Mouse (Mus musculus) liver, embryonic 15.5 days (tissue): ENCODE measurements at regions not wholly inside any gene's neighbourhood (a gene's known extent, or its start where the extent isn't known, plus 50 kb on each side); places are given as distances from the start of the nearest gene placed in this dataset.
"Not testable (repeated sequence)": the region's sequence is repeated elsewhere in the genome, so short reads cannot be mapped to it uniquely, and the experiment has no call there.

Experiments used
- ATAC-seq: fragments of 200-750 bp; cut with Nextera tagmentation; 2 replicates; pipeline ENCODE4 v1.8.0; 2017; ENCODE audit warnings: moderate number of reproducible peaks, mild to moderate bottlenecking, moderate library complexity; ENCODE audit not compliant: insufficient read depth
- H3K27ac ChIP-seq: fragments of 300-500 bp; sonication (generic); replicated peaks from 2 replicates; pipeline ENCODE4 v1.5.1; 2015; ENCODE audit warnings: mild to moderate bottlenecking, inconsistent platforms
- H3K27me3 ChIP-seq: fragments of 300-500 bp; sonication (generic); 2 replicates; pipeline ENCODE4 v1.6.1; 2015; ENCODE audit warnings: mild to moderate bottlenecking, inconsistent platforms
- H3K36me3 ChIP-seq: fragments of 300-500 bp; sonication (generic); replicated peaks from 2 replicates; pipeline ENCODE4 v1.6.1; 2015; ENCODE audit warnings: moderate library complexity, mild to moderate bottlenecking, inconsistent platforms
- H3K4me1 ChIP-seq: fragments of 300-500 bp; sonication (generic); replicated peaks from 2 replicates; pipeline ENCODE4 v1.6.1; 2015; ENCODE audit warnings: inconsistent platforms
- H3K4me2 ChIP-seq: fragments of 300-500 bp; sonication (generic); 2 replicates; pipeline ENCODE4 v1.6.1; 2015; ENCODE audit warnings: moderate library complexity, mild to moderate bottlenecking, inconsistent platforms
- H3K4me3 ChIP-seq: fragments of 300-500 bp; sonication (generic); replicated peaks from 2 replicates; pipeline ENCODE4 v1.5.1; 2015; ENCODE audit warnings: mild to moderate bottlenecking, inconsistent platforms
- H3K9ac ChIP-seq: fragments of 300-500 bp; sonication (generic); 2 replicates; pipeline ENCODE4 v1.6.1; 2015; ENCODE audit warnings: moderate library complexity, mild to moderate bottlenecking, inconsistent platforms
- H3K9me3 ChIP-seq: fragments of 300-500 bp; sonication (generic); replicated peaks from 2 replicates; pipeline ENCODE4 v1.6.1; 2016; ENCODE audit warnings: inconsistent platforms
- WGBS: fragments of 180-500 bp; shearing (Covaris S2); methylation state at CpG from one replicate; pipeline ENCODE4 v1.1.7; 2015; ENCODE audit warnings: mixed read lengths; ENCODE audit not compliant: insufficient replicate concordance; 5-methylcytosine and 5-hydroxymethylcytosine counted together

DNA sequence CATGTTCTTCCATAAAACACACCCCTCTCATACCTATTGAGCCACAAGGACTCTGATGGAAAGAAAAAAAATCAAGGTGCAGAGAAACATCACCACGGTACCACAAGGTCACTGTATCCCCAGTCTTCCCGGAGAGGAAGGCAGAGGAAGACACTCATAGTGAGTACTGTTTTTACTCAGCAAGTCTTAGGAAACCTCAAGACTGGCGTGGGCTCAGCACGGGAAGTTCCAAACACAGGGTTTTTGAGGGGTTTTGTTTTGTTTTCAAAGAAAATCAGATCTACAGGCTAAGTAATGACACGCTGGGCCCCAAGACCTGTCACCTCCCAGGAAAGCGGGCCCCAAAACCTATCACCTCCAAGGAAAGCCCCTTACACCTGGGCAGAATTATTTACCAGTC, 259.6 kb upstream of the Jarid2 start:
- no peaks in the 10 kb centered on the region for H3K9me3 ChIP-seq
- H3K4me1 ChIP-seq, result no peaks in the 10 kb centered on the region
- H3K36me3 ChIP-seq, result no peaks in the 10 kb centered on the region
- no peak overlapping the region for H3K4me2 ChIP-seq
- no peaks in the 10 kb centered on the region for H3K27me3 ChIP-seq
- no peak for ATAC-seq
- H3K4me3 ChIP-seq, result no peak overlapping the region
- 55% methylated on average over 6 of the region's 6 CpGs for WGBS
- H3K9ac ChIP-seq, result no peak overlapping the region
- H3K27ac ChIP-seq, result no peak overlapping the region

DNA sequence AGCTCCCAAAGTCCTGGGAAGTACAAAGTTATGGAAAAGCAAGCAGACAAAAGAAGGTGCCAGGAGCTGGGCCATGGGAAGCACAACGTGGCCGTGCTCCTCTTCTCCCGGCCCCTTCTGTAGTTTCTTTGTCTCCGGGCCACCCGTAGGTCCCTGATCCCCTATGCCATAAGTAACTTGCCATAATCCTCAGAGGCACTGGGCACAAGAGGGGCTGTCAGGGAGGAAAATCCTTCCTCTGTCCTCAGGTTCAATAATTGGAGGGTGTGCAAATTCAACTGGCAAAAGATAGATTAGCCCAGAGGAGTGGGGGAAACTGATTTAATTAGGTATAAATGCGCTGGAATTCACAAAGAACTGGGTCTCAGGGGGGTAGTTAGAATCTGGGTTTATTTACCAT, 256.1 kb upstream of the Jarid2 start:
- H3K36me3 ChIP-seq, result no peaks in the 10 kb centered on the region
- no peaks in the 10 kb centered on the region for H3K27me3 ChIP-seq
- H3K4me3 ChIP-seq, result no peak overlapping the region
- WGBS, result 55% methylated on average over 6 of the region's 6 CpGs
- H3K4me2 ChIP-seq, result no peak overlapping the region
- H3K9ac ChIP-seq, result no peak overlapping the region
- no peak for ATAC-seq
- H3K9me3 ChIP-seq, result no peaks in the 10 kb centered on the region
- no peak overlapping the region for H3K27ac ChIP-seq
- H3K4me1 ChIP-seq, result no peaks in the 10 kb centered on the region

DNA sequence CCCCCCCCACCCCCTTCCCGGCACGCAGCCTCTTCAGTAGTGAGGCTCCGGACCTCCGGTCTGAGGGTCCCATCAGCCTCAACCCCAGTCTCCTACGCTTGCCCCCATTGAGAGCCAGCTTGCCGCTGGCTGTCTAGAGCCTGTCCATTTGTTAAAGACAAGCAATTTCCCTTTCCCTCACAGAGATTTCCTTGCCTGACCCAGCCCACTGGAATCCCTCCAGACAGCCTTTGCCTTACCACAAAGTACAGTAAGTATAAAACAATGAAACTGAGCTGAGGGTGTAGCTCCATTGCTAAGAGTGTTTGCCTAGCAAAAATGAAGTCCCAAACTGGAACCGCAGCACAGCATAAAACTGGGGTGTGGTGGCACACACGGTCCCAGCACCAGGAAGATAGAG, 252.4 kb upstream of the Jarid2 start:
- H3K4me2 ChIP-seq, result no peak overlapping the region
- no peak for ATAC-seq

DNA sequence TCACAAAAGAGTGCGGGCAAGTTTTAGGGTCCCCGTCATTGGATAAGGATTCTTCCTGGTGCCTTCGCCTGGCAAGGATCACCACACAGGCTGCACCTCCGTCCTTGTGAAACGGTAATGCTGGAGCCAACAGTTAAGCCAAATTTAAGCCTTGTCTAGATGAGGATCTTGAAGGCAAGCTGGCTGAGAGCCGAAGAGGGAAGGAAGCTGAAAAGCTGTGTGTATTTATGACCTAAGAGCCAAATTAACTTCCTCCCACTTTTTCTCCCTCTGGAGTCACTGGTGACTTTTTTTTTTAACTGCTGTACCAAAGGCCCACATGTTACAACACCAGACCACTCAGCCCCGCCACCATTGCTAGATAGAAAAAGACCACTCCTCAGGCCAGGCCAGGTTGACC, 249.1 kb upstream of the Jarid2 start:
- H3K36me3 ChIP-seq, result no peaks in the 10 kb centered on the region
- no peak for ATAC-seq
- no peak overlapping the region for H3K4me2 ChIP-seq
- no peak overlapping the region for H3K4me3 ChIP-seq
- H3K9me3 ChIP-seq, result no peaks in the 10 kb centered on the region
- H3K27me3 ChIP-seq, result no peaks in the 10 kb centered on the region
- H3K27ac ChIP-seq, result 0 out of 2 replicates have a peak overlapping the region, but pooled peaks have one; percentile 33
- 25% methylated on average over 7 of the region's 7 CpGs for WGBS
- H3K4me1 ChIP-seq, result 0 out of 2 replicates have a peak, but pooled peaks cover 3% of the 10 kb centered on the region
- H3K9ac ChIP-seq, result no peak overlapping the region

More for the DNA sequence above, 252.4 kb upstream of the Jarid2 start:
- Histone ChIP-seq H3K36me3 (no peaks in the 10 kb centered on the region), H3K9ac (no peak overlapping the region), H3K9me3 (no peaks in the 10 kb centered on the region), H3K27me3 (no peaks in the 10 kb centered on the region), H3K4me1 (no peaks in the 10 kb centered on the region), H3K27ac (no peak overlapping the region), H3K4me3 (no peak overlapping the region)
- 47% methylated on average over 8 of the region's 8 CpGs for WGBS

DNA sequence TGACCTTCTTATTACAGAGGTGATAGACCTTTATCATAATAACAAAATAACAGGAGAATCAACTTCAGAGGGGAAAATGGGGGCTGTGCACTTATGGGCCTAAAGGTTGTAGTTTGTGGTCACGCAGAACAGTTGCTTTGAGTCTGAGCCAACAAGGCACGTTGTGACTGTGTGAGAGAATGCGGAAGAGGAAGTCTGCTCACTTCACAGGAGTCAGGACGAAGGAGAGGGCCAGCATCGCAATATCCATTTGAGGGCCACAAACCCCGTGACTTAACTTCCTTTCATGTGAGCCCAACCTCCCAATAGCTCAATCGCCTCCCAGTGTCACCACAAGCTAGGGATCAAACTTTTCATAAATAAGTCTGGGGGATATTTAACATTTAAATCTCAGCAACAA, 246.6 kb upstream of the Jarid2 start:
- Histone ChIP-seq H3K4me1 (0 out of 2 replicates have a peak, but pooled peaks cover 3% of the 10 kb centered on the region), H3K4me3 (no peak overlapping the region), H3K9me3 (no peaks in the 10 kb centered on the region), H3K4me2 (no peak overlapping the region), H3K9ac (no peak overlapping the region), H3K27ac (no peak overlapping the region), H3K27me3 (no peaks in the 10 kb centered on the region), H3K36me3 (no peaks in the 10 kb centered on the region)
- WGBS, result 9% methylated on average over 7 of the region's 7 CpGs
- ATAC-seq, result no peak

DNA sequence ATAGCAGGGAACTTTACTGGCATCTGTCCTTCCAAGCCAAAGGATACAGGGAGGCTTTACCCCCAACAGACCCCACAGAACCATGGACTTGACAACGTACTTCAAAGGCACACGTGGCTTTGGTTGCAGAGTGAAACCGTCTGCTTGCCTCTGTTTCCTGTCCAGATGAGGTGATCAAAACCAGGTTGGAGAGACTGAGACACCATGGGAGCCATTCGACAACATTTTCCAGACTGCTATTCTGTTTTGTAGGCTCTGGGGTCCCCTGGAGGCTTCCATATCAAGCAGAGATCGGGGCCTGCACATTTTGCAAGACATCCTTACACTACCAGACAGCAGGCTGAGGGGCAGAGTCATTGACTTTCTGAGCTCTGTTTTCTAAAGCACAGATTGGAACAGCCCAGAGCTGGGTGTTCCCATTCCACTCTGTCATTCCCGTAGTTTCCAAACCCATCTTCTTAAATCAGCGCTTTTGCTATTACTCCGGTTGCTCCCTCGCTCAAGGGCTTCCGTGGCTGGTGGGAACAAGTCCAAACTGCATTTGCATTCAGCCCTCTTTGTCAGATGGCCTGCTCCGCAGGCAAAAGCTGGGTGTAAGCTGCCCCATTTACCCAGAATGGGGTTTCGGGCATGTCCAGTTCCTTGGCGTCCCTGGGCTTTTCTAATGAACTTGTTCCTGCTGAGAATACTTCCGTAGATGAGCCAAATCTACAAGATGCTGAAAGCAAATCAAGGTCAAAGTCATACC, 244.5 kb upstream of the Jarid2 start:
- Histone ChIP-seq H3K27me3 (no peaks in the 10 kb centered on the region), H3K4me1 (0 out of 2 replicates have a peak, but pooled peaks cover 3% of the 10 kb centered on the region), H3K9ac (no peak overlapping the region), H3K9me3 (no peaks in the 10 kb centered on the region), H3K36me3 (no peaks in the 10 kb centered on the region), H3K27ac (no peak overlapping the region), H3K4me3 (no peak overlapping the region), H3K4me2 (no peak overlapping the region)
- 51% methylated on average over 14 of the region's 14 CpGs for WGBS
- ATAC-seq, result no peak

DNA sequence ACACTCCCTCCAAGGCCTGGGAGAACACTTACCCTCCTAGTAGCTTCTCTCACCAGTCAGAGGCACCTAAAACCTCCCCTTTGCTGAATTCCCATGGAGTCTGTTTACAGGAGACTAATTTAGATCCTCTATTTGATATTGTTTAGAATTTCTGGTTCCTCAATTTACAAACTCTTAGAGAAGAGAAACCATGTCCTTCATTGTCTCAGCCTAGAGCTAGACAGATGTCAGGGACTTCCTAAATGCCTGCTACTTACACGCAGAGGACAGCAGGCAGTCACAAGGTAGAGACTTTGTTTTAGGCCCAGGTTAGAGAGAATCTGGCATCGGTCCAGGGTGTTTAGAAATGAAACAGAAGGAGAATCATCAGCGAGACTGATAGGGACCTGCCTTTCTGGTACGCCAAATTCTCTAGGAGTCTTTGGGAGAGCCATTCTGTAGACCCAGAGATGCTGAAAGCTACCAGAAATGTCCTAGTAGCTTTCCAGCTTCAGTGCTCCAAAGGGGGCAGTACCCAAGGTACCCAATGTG, 238.3 kb upstream of the Jarid2 start:
- Histone ChIP-seq H3K4me3 (no peak overlapping the region), H3K9me3 (no peaks in the 10 kb centered on the region), H3K27ac (no peak overlapping the region), H3K27me3 (no peaks in the 10 kb centered on the region), H3K36me3 (no peaks in the 10 kb centered on the region), H3K9ac (no peak overlapping the region), H3K4me1 (no peaks in the 10 kb centered on the region), H3K4me2 (no peak overlapping the region)
- ATAC-seq, result no peak
- 47% methylated on average over 4 of the region's 4 CpGs for WGBS

DNA sequence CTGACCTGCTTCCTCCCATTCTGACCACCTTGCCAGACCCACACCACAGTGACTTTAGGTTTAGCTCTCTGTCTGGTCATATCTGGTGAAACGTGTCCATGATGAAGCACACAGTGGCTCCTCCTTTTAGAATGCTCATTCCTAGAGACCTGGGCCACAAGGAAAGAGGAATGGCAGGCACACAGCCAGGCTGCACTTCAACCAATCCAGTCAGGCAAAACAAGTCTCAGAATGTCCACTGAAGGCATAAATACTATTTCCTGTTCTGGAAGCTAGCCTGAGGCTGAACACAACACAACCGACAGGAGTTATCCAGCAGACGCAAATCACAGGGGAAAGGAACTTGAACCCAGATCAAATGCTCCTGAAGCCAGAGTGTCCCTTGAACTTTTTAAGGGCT, 235.4 kb upstream of the Jarid2 start:
- Histone ChIP-seq H3K4me1 (no peaks in the 10 kb centered on the region), H3K4me2 (no peak overlapping the region), H3K9me3 (no peaks in the 10 kb centered on the region), H3K36me3 (no peaks in the 10 kb centered on the region), H3K4me3 (no peak overlapping the region), H3K27me3 (no peaks in the 10 kb centered on the region), H3K9ac (no peak overlapping the region), H3K27ac (no peak overlapping the region)
- ATAC-seq, result no peak
- WGBS, result 49% methylated on average over 3 of the region's 3 CpGs

DNA sequence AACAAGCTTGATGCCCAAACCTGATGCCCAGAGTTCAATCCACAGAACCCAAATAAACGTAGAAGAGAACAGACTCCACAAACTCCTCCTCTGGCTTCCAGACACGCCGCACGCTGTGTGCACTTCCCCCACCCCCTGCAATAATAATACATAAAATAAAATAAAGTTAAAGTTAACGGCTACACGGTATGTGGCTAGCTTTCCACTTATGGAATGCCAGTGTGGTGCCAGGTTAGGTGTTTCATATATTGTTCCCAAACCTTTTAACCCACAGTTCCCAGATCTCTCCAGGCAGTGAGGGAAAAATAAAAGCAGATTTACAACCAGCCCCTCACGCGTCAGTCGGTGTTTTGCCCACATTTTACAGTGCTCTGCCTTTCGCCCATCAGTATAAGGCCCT, 233.8 kb upstream of the Jarid2 start:
- 76% methylated on average over 10 of the region's 10 CpGs for WGBS
- Histone ChIP-seq H3K4me3 (no peak overlapping the region), H3K4me2 (no peak overlapping the region), H3K9ac (no peak overlapping the region), H3K27me3 (no peaks in the 10 kb centered on the region), H3K4me1 (no peaks in the 10 kb centered on the region), H3K36me3 (no peaks in the 10 kb centered on the region), H3K27ac (no peak overlapping the region), H3K9me3 (no peaks in the 10 kb centered on the region)
- ATAC-seq, result no peak

DNA sequence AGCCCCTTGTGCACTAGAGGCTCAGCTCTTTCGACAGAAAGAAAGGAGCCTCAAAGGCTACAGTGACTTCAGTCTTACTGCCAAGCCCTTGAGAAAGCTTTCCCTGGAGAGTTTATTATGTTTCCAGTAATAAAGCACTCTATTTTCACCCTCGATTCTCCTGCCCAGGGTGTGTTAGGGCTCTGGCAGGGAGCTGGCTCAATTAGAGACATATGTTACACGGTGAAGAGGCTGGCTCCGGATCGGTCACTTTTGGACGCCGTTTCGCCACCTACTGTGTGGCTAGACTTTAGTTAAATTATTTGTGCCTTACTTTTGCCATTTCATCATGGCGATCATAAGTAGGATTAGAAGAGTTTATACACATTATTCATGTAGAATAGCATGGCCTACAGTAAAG, 232.7 kb upstream of the Jarid2 start:
- no peak overlapping the region for H3K4me3 ChIP-seq
- H3K36me3 ChIP-seq, result no peaks in the 10 kb centered on the region
- no peak overlapping the region for H3K4me2 ChIP-seq
- no peak overlapping the region for H3K9ac ChIP-seq
- WGBS, result 75% methylated on average over 9 of the region's 9 CpGs
- ATAC-seq, result no peak
- peaks cover 2% of the 10 kb centered on the region for H3K4me1 ChIP-seq
- no peak overlapping the region for H3K27ac ChIP-seq
- no peaks in the 10 kb centered on the region for H3K27me3 ChIP-seq
- no peaks in the 10 kb centered on the region for H3K9me3 ChIP-seq

DNA sequence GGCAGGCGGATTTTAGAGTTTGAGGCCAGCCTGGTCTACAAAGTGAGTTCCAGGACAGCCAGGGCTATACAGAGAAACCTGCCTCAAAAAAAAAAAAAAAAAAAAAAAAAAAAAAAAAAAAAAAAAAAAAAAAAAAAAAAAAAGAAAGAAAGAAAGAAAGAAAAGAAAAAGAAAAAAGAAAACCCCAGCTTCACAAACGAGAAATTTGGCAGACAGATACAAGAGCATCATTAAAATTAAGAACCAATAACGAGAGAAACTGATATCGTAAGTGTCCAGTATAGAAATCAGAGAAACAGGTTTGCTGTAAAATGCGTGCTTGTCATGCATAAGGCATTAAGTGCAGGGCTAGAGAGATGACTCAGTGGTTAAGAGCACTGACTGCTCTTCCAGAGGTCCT, 228.4 kb upstream of the Jarid2 start:
- H3K9ac ChIP-seq, result not testable (repeated sequence)
- 60% methylated on average over 5 of the region's 5 CpGs for WGBS
- peaks cover 17% of the 10 kb centered on the region for H3K4me1 ChIP-seq

More for the DNA sequence above, 228.4 kb upstream of the Jarid2 start:
- H3K27ac ChIP-seq, H3K9me3 ChIP-seq, H3K27me3 ChIP-seq, ATAC-seq, H3K36me3 ChIP-seq, H3K4me3 ChIP-seq, H3K4me2 ChIP-seq: not testable (repeated sequence)
